Mouse (Mus musculus) layer of hippocampus, postnatal 25 days (tissue): ENCODE data around the gene Ppp1r16b. TPM values are rescaled to one million over a fixed set of nuclear protein-coding genes. Genes with fewer than 3 reads are reported as not detected.

Experiments used
- DNase-seq, 2 experiments: peaks; one replicate each; pipeline ENCODE4 v3.0.0; 2022; ENCODE audit warnings: mixed read lengths in 2 of 2, low spot score in 1 of 2; ENCODE audit errors: extremely low spot score in 1 of 2
- total RNA-seq, 2 experiments: library from RNA; stranded (reverse); gene quantifications; 2 replicates each; pipeline ENCODE4 v1.2.3; 2021

Ppp1r16b gene
- total RNA-seq, 2 experiments from 2014 or later: 138 to 141 TPM

DNA sequence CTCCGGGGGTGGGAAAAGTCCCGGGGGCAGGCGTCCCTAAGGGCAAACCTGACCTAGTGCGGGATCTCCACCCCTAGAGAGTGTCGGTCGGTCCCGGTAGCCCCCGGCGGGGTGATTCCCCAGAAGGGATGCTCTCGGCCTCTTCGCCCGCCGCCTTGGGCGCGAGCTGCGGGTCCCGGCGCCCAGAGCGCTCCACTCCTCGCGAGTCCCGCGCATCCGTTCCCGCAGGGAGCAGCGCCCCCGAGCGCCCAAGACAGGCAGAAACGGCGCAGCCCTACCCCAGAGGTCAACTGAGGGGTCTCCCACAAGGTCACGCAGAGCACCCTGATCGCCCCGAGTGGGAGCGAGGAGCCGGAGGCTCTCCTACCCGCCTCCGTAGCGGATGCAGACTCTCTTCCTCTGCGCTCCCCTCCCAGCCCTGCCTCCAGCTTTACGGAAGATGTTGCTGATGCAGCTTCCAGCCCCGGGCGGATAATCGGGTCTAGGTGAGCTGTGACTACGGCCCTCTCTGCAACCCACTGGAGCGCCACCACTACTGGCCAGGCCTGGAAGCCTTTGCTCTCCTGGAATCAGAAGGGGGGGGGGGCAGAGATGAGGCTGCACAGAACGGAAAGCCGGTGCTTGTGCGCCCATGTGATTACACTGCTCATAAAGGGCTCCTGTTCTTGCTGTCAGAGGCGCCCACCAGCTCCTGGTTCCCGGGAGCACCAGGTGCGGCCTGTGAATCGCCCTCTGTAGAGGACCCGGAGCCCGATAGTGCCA lies 2.7 kb downstream of the Ppp1r16b start:
- peak; percentile 50 to 67 for DNase-seq

GRCm38 (mm10) chr2:158668433-158669010 lies 3.3 kb downstream of the Ppp1r16b start:
- peak in 1 of 2 experiments; percentile 53 for DNase-seq

DNA sequence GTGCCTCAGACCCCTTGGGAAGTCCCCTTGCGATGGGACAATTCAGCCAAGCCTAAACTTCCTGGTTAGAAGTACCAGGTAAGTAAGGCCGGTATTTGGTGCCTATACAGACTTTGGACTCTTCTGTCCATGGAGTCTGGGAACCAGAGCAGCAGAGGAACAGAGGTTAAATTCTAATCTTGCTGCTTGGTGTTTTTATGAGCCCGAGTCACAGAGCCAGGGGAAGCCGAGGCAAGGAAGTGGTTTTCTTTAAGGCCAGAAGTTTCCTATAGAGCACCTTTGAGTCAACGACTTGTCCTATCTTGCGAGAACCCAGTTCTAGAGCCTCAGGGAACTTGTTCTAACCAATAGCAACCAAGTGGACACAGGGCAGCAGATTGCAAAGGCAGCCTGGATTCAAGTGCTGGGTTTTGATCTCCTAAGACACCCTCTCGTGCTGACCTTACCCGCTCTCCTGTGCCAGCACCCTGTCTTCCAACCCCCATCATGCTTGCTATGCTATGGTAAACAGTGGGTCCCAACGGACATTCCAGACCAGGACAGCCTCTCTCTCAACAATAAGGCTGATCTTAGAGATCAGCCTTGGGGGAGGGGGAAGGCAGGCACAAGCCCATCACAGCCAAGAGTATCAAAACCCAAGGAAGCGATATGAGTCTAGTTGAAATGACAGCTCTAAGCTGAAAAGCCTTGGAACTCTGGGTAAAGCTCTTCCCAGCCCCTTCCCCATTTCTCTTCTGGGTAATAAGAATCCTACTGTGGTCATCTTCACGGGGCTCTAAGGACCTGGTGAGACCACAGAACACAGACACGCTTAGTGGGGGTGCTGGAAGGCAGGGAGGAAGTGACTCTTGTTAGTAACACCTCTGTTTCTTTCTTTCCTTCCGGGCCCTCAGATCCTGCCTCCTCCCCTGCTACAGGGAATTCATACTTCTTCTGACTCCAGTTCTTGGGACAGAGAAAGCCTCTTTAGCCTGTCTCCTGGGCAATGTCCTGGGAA lies 4.3 kb downstream of the Ppp1r16b start:
- no peak for DNase-seq

DNA sequence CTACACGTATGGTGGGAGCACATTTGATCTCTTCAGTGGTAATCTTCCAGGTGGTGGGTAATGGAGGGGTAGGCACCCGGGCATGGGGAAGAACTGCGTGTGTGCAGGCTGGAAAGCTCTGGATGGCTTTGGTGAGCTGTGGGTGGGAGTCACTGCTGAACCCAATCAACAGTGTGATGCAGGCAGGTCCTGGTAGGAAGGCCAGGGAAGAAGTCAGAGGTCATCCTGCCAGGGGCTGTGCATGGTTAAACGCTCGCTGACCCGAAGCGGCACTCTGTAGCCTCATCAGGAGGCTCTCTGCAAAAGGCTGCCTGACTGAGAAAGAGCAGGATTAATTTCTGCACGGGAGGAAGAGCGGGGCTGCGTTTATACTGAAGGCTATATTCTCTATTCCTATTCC lies 5.4 kb downstream of the Ppp1r16b start:
- DNase-seq: no peak

GRCm38 (mm10) chr2:158672829-158673228 lies 7.6 kb downstream of the Ppp1r16b start:
- no peak for DNase-seq

DNA sequence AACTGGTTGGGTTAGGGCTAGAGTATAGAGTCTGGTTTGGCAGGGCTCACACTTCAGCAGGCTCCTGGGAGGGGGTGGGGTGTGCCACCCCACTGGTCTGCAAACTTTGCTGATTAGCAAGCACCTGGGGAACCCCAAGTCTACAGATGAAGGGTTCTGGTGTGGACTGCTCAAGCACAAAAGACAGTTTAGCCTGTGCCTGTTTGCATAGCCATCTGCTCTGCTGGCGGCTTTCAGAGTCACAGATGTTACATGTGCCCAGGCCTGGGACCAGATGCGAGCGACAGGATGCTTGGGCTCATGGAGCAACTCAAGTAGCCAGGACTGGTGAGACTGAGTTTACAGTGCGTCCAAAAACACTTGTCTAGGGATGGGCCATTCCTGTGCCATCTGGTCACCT lies 8.3 kb downstream of the Ppp1r16b start:
- DNase-seq: no peak

GRCm38 (mm10) chr2:158674131-158674530 lies 8.9 kb downstream of the Ppp1r16b start:
- no peak for DNase-seq

GRCm38 (mm10) chr2:158674759-158675158 lies 9.6 kb downstream of the Ppp1r16b start:
- DNase-seq: no peak

GRCm38 (mm10) chr2:158675161-158675560 lies 10.0 kb downstream of the Ppp1r16b start:
- DNase-seq: no peak

DNA sequence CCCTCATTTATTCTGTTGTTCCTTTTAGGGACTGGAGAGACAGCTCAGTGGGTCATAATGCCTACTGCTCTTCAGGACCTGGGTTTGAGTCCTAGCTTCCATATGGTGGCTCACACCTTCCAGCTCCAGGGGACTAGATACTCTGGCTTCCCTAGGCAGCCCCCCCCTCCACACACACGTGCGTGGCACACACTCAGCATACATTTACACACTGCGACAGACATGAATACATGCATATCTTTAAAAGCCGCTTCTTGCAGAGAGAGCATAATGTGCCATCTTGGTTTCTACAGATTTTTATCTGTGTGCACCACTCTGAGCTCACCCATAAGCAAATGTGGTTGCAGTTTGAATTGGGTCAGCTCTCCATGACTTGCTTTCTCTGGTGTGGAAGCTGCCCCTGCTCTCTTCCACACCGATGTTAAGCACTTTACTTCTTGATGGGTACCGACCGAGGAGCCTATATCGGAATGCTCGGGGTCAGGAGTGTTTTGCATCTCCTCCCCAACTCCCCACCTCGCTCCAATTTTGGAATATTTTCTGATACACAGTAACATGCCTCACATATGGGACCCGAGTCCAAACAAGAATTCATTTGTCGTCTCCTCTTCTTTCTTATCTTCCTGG lies 10.8 kb downstream of the Ppp1r16b start:
- DNase-seq: no peak

GRCm38 (mm10) chr2:158677946-158678345 lies 12.7 kb downstream of the Ppp1r16b start:
- no peak for DNase-seq

DNA sequence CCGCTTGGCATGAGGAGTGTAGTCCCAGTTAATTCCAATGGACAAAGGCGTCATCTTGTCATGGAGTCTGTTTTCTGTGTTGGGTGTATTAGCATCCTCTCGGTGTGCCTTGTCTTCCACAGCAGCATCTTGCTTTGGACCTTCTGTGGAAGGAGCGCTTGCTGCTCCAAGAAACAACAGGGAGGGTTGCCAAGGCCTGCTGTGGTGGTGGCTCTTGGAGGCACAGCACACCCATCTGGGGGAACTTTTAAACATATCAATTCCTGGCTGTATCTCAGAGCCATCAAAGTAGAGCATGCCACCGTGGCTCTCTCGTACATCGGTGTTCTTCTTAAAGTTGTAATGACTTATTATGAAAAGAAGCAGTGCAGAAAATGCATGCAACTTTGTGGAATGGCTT lies 13.9 kb downstream of the Ppp1r16b start:
- no peak for DNase-seq

DNA sequence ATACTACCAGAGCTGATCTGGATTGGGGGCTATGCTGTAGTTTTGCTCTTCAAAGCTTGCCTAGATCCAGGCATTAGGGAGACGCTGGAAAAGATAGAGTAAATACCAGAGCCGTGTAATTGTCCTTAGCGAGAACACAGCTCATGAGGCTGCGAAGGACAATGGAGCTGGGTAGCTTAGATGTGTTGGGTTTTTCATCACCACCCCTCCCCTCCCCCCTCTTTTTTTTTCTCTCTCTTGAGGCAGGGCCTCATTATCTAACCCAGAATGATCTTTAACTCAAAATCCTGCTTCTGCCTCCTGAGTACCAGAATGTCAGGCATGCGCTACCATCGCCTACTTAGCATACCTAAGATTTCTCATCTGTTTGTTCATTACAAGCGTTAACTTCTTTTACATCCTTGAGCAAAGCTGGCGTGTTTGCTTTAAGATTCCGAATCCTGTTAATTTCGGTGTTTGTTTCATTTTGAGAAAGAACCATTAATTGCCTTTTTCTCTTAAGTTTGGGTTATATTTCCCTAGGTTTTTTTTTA lies 15.2 kb downstream of the Ppp1r16b start:
- no peak for DNase-seq

- DNase-seq: no peak
Measured at GRCm38 (mm10) chr2:158681714-158682113, 16.5 kb downstream of the Ppp1r16b start.

DNA sequence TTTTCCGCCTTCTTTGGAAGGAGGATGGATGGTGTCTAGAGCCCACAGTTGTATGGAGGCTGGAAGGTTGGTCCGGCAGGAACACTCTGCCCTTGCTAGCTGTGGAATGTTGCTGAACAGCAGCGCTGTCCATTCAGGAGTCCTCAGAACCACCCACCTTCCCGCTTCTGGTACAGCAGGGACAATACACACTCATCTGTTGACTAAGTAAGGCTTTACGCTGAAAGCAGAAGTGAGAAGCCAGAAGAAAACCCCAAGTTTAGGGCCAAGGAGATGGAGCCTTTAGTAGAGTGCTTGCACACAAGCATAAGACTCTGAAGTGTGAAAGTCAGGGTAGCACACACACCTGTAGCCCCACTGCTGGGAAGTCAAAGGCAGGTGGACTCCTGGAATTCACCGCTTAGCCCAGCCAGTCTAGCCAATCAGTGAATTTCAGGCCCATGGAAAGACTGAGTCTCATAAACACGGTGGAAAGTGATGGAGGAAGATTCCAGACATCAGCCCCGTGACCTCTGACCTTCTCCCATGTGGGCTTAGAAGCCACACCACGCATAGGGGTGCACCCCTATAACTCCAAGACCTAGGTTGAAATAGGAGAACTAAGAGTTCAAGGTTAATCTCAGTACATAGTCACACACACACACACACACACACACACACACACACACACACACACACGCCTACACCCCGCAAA lies 17.3 kb downstream of the Ppp1r16b start:
- no peak for DNase-seq

GRCm38 (mm10) chr2:158683038-158683413 lies 17.8 kb downstream of the Ppp1r16b start:
- DNase-seq: no peak

- no peak for DNase-seq
Measured at GRCm38 (mm10) chr2:158684247-158684843, 19.1 kb downstream of the Ppp1r16b start.

GRCm38 (mm10) chr2:158684910-158685309 lies 19.7 kb downstream of the Ppp1r16b start:
- no peak for DNase-seq

GRCm38 (mm10) chr2:158686394-158686793 lies 21.2 kb downstream of the Ppp1r16b start:
- DNase-seq: no peak
